Mouse (Mus musculus) limb, embryonic 14.5 days (tissue): ENCODE measurements around the gene Zfp386. TPM values are rescaled to one million over a fixed set of nuclear protein-coding genes. Genes with fewer than 3 reads are reported as not detected.

ENCODE experiments used
- ATAC-seq: fragments of 200-750 bp; cut with Nextera tagmentation; 2 replicates; pipeline ENCODE4 v1.8.0; 2017; ENCODE audit warnings: low read depth, moderate number of reproducible peaks, moderate TSS enrichment; ENCODE audit not compliant: low FRiP score
- DNase-seq: peaks from one replicate; pipeline ENCODE4 v3.0.0-alpha.2; 2015; ENCODE audit warnings: low spot score
- H3K27ac ChIP-seq: fragments of 300-500 bp; sonication (generic); replicated peaks from 2 replicates; pipeline ENCODE4 v1.5.1; 2014; ENCODE audit warnings: low read depth, mild to moderate bottlenecking, low read length, moderate library complexity, mixed read lengths
- H3K27me3 ChIP-seq: fragments of 300-500 bp; sonication (generic); 2 replicates; pipeline ENCODE4 v1.6.1; 2014; ENCODE audit warnings: low read length, mixed read lengths; ENCODE audit not compliant: control insufficient read depth, insufficient read depth
- H3K36me3 ChIP-seq: fragments of 300-500 bp; sonication (generic); 2 replicates; pipeline ENCODE4 v1.6.1; 2014; ENCODE audit warnings: mild to moderate bottlenecking, low read length, moderate library complexity, mixed read lengths; ENCODE audit not compliant: control insufficient read depth, insufficient read depth
- H3K4me1 ChIP-seq: fragments of 300-500 bp; sonication (generic); 2 replicates; pipeline ENCODE4 v1.6.1; 2014; ENCODE audit warnings: antibody characterized with exemption, low read length, mixed read lengths; ENCODE audit not compliant: control insufficient read depth, insufficient read depth
- H3K4me2 ChIP-seq: fragments of 300-500 bp; sonication (generic); replicated peaks from 2 replicates; pipeline ENCODE4 v1.6.1; 2014; ENCODE audit warnings: low read depth, mild to moderate bottlenecking, low read length, moderate library complexity; ENCODE audit not compliant: severe bottlenecking
- H3K4me3 ChIP-seq: fragments of 300-500 bp; sonication (generic); replicated peaks from 2 replicates; pipeline ENCODE4 v1.5.1; 2014; ENCODE audit warnings: low read length
- H3K9ac ChIP-seq: fragments of 300-500 bp; sonication (generic); 2 replicates; pipeline ENCODE4 v1.6.1; 2014; ENCODE audit warnings: mild to moderate bottlenecking, low read depth, low read length, moderate library complexity; ENCODE audit not compliant: severe bottlenecking
- H3K9me3 ChIP-seq: fragments of 300-500 bp; sonication (generic); 2 replicates; pipeline ENCODE4 v1.6.1; 2016; ENCODE audit warnings: low read length; ENCODE audit not compliant: control insufficient read depth
- POLR2A ChIP-seq: fragments of 200-500 bp; IDR thresholded peaks from 2 replicates; pipeline ENCODE4 v1.8.0; 2012; ENCODE audit warnings: inconsistent platforms, mild to moderate bottlenecking, moderate library complexity, borderline replicate concordance; ENCODE audit not compliant: insufficient read depth, insufficient read length; ENCODE audit errors: extremely low read depth
- WGBS: fragments of 180-500 bp; shearing (Covaris S2); extraction: QIAGEN DNeasy Blood & Tissue Kit; methylation state at CpG from one replicate; pipeline ENCODE4 v1.1.7; 2014; 5-methylcytosine and 5-hydroxymethylcytosine counted together
- polyA plus RNA-seq, 2 experiments: library from polyadenylated mRNA; depleted of rRNA in 1 of 2; stranded (reverse) in 1 of 2; unstranded in 1 of 2; fragments of >200 nt; fragmentation: Nextera tagmentation in 1 of 2; extraction: Ambion mirVana in 1 of 2; gene quantifications; 2 replicates each; pipeline versions ENCODE4 v1.2.1 to v1.2.3; 2012 to 2014

Gene Zfp386
- polyA plus RNA-seq, 2 experiments = 29.9 to 44.4 TPM

- Histone ChIP-seq H3K4me1 (no peaks in the 10 kb centered on the region), H3K4me2 (no peak overlapping the region), H3K9ac (no peak overlapping the region), H3K4me3 (no peak overlapping the region), H3K27ac (no peak overlapping the region), H3K27me3 (no peaks in the 10 kb centered on the region), H3K36me3 (peaks cover 60% of the 10 kb centered on the region), H3K9me3 (peaks cover 40% of the 10 kb centered on the region)
- TF ChIP-seq POLR2A = no peak
- no peak for ATAC-seq
- no peak for DNase-seq
- 97% methylated on average over 3 of the region's 3 CpGs for WGBS
Observed at GRCm38 (mm10) chr12:116056112-116056511, 8.6 kb downstream of the Zfp386 start.

- no peak overlapping the region for H3K4me3 ChIP-seq
- H3K4me1 ChIP-seq = no peaks in the 10 kb centered on the region
- no peak for TF ChIP-seq POLR2A
- peaks cover 56% of the 10 kb centered on the region for H3K9me3 ChIP-seq
- H3K27ac ChIP-seq = no peak overlapping the region
- ATAC-seq (no peak), DNase-seq (no peak)
- H3K9ac ChIP-seq = no peak overlapping the region
- no peaks in the 10 kb centered on the region for H3K27me3 ChIP-seq
- WGBS = 91% methylated on average over 5 of the region's 5 CpGs
- no peak overlapping the region for H3K4me2 ChIP-seq
- H3K36me3 ChIP-seq = peaks cover 37% of the 10 kb centered on the region
Observed at GRCm38 (mm10) chr12:116061561-116062193, 14.2 kb downstream of the Zfp386 start.

GRCm38 (mm10) chr12:116062194-116062583 is 14.7 kb downstream of the Zfp386 start:
- no peak for TF ChIP-seq POLR2A
- Histone ChIP-seq H3K36me3 (peaks cover 32% of the 10 kb centered on the region), H3K4me3 (no peak overlapping the region), H3K4me2 (no peak overlapping the region), H3K27me3 (no peaks in the 10 kb centered on the region), H3K9me3 (peaks cover 51% of the 10 kb centered on the region), H3K9ac (no peak overlapping the region), H3K4me1 (no peaks in the 10 kb centered on the region), H3K27ac (no peak overlapping the region)
- ATAC-seq (no peak), DNase-seq (no peak)
- WGBS = 94% methylated on average over 2 of the region's 2 CpGs

- Histone ChIP-seq H3K4me3 (no peak overlapping the region), H3K9me3 (peaks cover 46% of the 10 kb centered on the region), H3K4me1 (no peaks in the 10 kb centered on the region), H3K36me3 (peaks cover 29% of the 10 kb centered on the region), H3K9ac (no peak overlapping the region), H3K4me2 (no peak overlapping the region), H3K27me3 (no peaks in the 10 kb centered on the region), H3K27ac (no peak overlapping the region)
- no peak for DNase-seq
- no peak for TF ChIP-seq POLR2A
- ATAC-seq = no peak
- 95% methylated on average over 4 of the region's 4 CpGs for WGBS
Observed at GRCm38 (mm10) chr12:116063020-116063419, 15.5 kb downstream of the Zfp386 start.

GRCm38 (mm10) chr12:116071023-116071422 is 23.5 kb downstream of the Zfp386 start:
- Histone ChIP-seq H3K27me3 (no peaks in the 10 kb centered on the region), H3K36me3 (no peaks in the 10 kb centered on the region), H3K9me3 (no peaks in the 10 kb centered on the region), H3K4me2 (no peak overlapping the region), H3K4me3 (no peak overlapping the region), H3K4me1 (no peaks in the 10 kb centered on the region), H3K27ac (no peak overlapping the region), H3K9ac (no peak overlapping the region)
- no peak for DNase-seq
- 21% methylated on average over 3 of the region's 3 CpGs for WGBS
- no peak for TF ChIP-seq POLR2A
- ATAC-seq = no peak; the same call in 1 of the 2 replicates
